Mouse (Mus musculus): Measurements from ENCODE around the gene Nbeal2. TPM values are rescaled to one million over a fixed set of nuclear protein-coding genes. Genes with fewer than 3 reads are reported as not detected.

The Nbeal2 gene
- polyA plus RNA-seq, 1 experiment from 2014 or later = 4.9 TPM

DNA sequence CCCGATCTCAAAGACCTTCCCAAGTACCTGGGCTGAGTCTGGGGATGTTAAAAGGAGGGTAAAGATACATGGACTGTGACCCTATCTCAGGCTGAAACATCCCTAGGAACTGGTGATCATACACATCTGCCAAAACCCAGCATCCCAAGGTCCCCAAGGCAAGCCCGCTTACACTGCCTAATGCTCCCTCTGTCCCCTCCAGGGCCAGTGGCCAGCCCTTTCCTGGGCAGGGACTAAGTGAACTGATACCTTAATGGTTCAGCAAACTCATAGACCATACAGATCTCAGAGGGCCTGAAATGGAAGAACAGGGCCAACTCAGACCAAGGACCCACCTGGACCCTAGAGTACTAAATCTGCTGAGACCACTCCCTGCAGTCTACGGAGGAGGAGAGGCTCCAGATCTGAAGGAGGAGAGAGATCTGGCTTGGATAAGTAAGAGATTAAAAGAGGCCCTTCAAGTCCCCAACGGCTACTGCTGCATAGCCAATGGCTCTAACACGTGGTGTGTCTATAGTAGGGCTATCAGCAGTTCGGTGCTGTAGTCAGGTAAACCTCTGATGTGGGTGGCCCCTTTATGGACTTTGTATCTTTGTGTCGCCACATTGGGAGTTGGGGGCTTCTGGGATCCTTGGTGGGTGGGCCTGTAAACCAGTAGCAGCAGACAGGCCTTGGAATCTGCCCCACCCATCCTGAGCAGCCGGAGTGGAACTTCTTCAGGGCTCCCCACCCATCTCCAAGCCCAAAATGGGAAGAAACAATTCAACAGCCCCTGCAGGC lies 30.4 kb downstream of the Nbeal2 start:
- no peak for ATAC-seq (ENCODE audit: insufficient number of reproducible peaks, low FRiP score, low TSS enrichment, low read depth)
- peak overlapping the region; percentile 60 for H3K4me3 ChIP-seq (replicated peaks)

GRCm38 (mm10) chr9:110622621-110623219 lies 31.2 kb downstream of the Nbeal2 start:
- Histone ChIP-seq H3K36me3 (peaks cover 45% of the 10 kb centered on the region), H3K4me3 (replicated peaks) (no peak overlapping the region), H3K9ac (no peak overlapping the region), H3K4me2 (replicated peaks) (0 out of 2 replicates have a peak overlapping the region, but pooled peaks have one; percentile 96), H3K27me3 (no peaks in the 10 kb centered on the region), H3K4me1 (peaks cover 33% of the 10 kb centered on the region), H3K27ac (replicated peaks) (0 out of 2 replicates have a peak overlapping the region, but pooled peaks have one; percentile 92), H3K9me3 (replicated peaks) (no peaks in the 10 kb centered on the region)
- 82% methylated on average over 12 of the region's 12 CpGs for WGBS
- no peak for ATAC-seq (ENCODE audit: insufficient number of reproducible peaks, low FRiP score, low TSS enrichment, low read depth)

More for the DNA sequence above, 30.4 kb downstream of the Nbeal2 start:
- 35% methylated on average over 8 of the region's 8 CpGs for WGBS
- Histone ChIP-seq H3K4me1 (peaks cover 33% of the 10 kb centered on the region), H3K36me3 (peaks cover 36% of the 10 kb centered on the region), H3K27ac (replicated peaks) (peak overlapping the region; percentile 92), H3K4me2 (replicated peaks) (peak overlapping the region; percentile 96), H3K9me3 (replicated peaks) (no peaks in the 10 kb centered on the region), H3K27me3 (no peaks in the 10 kb centered on the region), H3K9ac (peak overlapping the region; percentile 57)

- Histone ChIP-seq H3K36me3 (peaks cover 57% of the 10 kb centered on the region), H3K9me3 (replicated peaks) (no peaks in the 10 kb centered on the region), H3K9ac (no peak overlapping the region), H3K27ac (replicated peaks) (no peak overlapping the region), H3K4me3 (replicated peaks) (no peak overlapping the region), H3K4me2 (replicated peaks) (no peak overlapping the region), H3K27me3 (no peaks in the 10 kb centered on the region), H3K4me1 (peaks cover 36% of the 10 kb centered on the region)
- 90% methylated on average over 7 of the region's 7 CpGs for WGBS
- ATAC-seq (ENCODE audit: insufficient number of reproducible peaks, low FRiP score, low TSS enrichment, low read depth) = no peak
Observed at GRCm38 (mm10) chr9:110620685-110621084, 33.3 kb downstream of the Nbeal2 start.

DNA sequence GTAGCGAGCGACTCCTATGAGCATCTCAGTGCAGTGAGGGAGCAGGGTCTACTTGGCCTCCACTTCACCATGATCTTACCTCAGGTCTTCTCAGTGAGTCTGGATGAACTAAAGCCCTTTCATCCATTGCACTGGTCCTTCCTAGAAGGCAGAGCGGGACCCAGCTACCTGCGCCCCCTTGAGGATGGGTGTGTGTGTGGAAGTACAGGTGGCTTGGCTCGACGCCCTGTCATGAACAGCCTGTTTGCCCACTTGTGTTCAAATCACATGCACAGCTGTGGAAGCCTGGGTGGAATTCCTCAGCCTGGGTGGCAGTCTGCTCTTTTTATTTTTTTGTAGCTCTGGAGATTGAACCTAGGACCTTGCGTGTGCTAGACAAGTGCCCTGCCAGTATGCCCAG lies 33.8 kb downstream of the Nbeal2 start:
- no peaks in the 10 kb centered on the region for H3K9me3 ChIP-seq (replicated peaks)
- H3K4me2 ChIP-seq (replicated peaks) = no peak overlapping the region
- no peaks in the 10 kb centered on the region for H3K27me3 ChIP-seq
- H3K27ac ChIP-seq (replicated peaks) = no peak overlapping the region
- 85% methylated on average over 7 of the region's 7 CpGs for WGBS
- ATAC-seq (ENCODE audit: insufficient number of reproducible peaks, low FRiP score, low TSS enrichment, low read depth) = no peak
- H3K4me1 ChIP-seq = peaks cover 31% of the 10 kb centered on the region
- H3K36me3 ChIP-seq = peaks cover 62% of the 10 kb centered on the region
- no peak overlapping the region for H3K9ac ChIP-seq
- no peak overlapping the region for H3K4me3 ChIP-seq (replicated peaks)

DNA sequence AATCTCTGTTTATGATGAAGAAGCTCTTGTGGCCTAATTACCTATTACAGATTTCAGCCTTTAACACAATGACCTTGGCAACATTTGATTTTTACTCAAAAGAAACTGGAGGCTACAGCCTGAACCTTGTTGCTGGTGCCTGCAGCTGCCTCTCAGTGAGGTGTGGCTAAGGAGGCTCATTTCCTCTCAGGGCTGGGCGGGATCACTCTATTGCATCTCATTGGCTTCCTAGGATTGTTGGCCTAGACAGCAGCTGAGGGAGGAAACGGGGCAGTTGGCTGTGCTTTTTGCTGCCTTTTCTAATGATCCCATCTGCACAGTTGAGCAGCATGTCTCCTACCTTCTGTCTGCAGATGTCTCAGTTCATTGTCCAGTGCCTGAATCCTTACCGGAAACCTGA lies 36.9 kb downstream of the Nbeal2 start:
- no peak overlapping the region; the same call in 1 of the 2 replicates for H3K27ac ChIP-seq (replicated peaks)
- H3K9ac ChIP-seq = no peak overlapping the region; the same call in 1 of the 2 replicates
- 71% methylated on average over 3 of the region's 3 CpGs for WGBS
- no peaks in the 10 kb centered on the region for H3K27me3 ChIP-seq
- H3K36me3 ChIP-seq = peaks cover 70% of the 10 kb centered on the region
- H3K9me3 ChIP-seq (replicated peaks) = no peaks in the 10 kb centered on the region
- no peak for ATAC-seq (ENCODE audit: insufficient number of reproducible peaks, low FRiP score, low TSS enrichment, low read depth)
- H3K4me3 ChIP-seq (replicated peaks) = no peak overlapping the region
- H3K4me1 ChIP-seq = 0 out of 2 replicates have a peak, but pooled peaks cover 4% of the 10 kb centered on the region
- no peak overlapping the region for H3K4me2 ChIP-seq (replicated peaks)

DNA sequence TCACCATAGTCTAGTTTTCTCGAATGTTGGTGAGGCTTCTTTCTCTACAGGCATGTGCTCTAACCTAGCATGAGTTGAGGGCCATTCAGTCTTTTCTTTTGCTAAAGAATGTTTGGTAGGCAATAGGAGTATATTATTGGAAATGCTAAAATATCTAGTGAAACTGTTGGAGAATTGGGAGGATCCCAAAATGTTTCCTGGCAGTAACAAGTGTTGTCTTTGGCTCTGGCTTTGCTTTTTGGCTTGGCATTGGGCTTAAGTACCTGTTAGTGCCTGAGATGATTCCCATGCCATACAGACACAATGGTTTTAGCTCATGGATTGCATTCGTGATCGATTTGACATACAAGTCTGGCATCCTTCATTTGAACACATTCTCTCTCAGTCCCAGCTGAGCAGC lies 42.5 kb downstream of the Nbeal2 start:
- Histone ChIP-seq H3K9me3 (replicated peaks) (no peaks in the 10 kb centered on the region), H3K27ac (replicated peaks) (no peak overlapping the region), H3K27me3 (no peaks in the 10 kb centered on the region), H3K4me1 (no peaks in the 10 kb centered on the region), H3K4me2 (replicated peaks) (no peak overlapping the region), H3K36me3 (peaks cover 50% of the 10 kb centered on the region), H3K9ac (no peak overlapping the region), H3K4me3 (replicated peaks) (no peak overlapping the region)
- 89% methylated on average over 3 of the region's 3 CpGs for WGBS
- ATAC-seq (ENCODE audit: insufficient number of reproducible peaks, low FRiP score, low TSS enrichment, low read depth) = no peak

- ATAC-seq (ENCODE audit: insufficient number of reproducible peaks, low FRiP score, low TSS enrichment, low read depth) = no peak
- H3K9ac ChIP-seq = no peak overlapping the region
- WGBS = 80% methylated on average over 1 of the region's 1 CpGs
- H3K4me2 ChIP-seq (replicated peaks) = no peak overlapping the region
- H3K4me3 ChIP-seq (replicated peaks) = no peak overlapping the region
- no peaks in the 10 kb centered on the region for H3K9me3 ChIP-seq (replicated peaks)
- no peak overlapping the region for H3K27ac ChIP-seq (replicated peaks)
- H3K4me1 ChIP-seq = no peaks in the 10 kb centered on the region
- no peaks in the 10 kb centered on the region for H3K27me3 ChIP-seq
- peaks cover 24% of the 10 kb centered on the region for H3K36me3 ChIP-seq
Observed at GRCm38 (mm10) chr9:110583521-110583920, 70.4 kb downstream of the Nbeal2 start.

DNA sequence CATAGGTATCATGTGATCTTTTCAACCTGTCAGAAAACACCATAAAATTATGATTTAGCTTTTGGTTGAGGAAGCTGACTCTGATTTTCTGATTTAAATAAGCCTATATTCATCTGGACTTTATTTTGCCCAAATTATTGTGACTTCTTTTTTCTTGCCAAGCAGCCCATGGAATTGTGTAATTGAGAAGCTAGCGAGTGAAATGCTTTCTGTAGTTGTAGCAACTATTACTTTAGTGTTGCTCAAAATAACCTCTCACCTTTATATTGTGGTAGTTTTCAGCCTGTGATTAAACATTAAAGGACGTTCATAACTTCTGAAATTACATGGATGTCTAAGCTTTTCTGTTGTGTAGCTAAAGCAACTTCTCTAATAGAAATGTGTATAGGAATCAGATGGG lies 71.8 kb downstream of the Nbeal2 start:
- no peak overlapping the region for H3K4me3 ChIP-seq (replicated peaks)
- H3K9ac ChIP-seq = no peak overlapping the region
- ATAC-seq (ENCODE audit: insufficient number of reproducible peaks, low FRiP score, low TSS enrichment, low read depth) = no peak
- peaks cover 26% of the 10 kb centered on the region for H3K36me3 ChIP-seq
- H3K9me3 ChIP-seq (replicated peaks) = no peaks in the 10 kb centered on the region
- 70% methylated on average over 2 of the region's 2 CpGs for WGBS
- H3K4me2 ChIP-seq (replicated peaks) = no peak overlapping the region
- no peaks in the 10 kb centered on the region for H3K4me1 ChIP-seq
- H3K27ac ChIP-seq (replicated peaks) = no peak overlapping the region
- H3K27me3 ChIP-seq = no peaks in the 10 kb centered on the region

Small RNAs within 50 kb of the gene (microRNA-seq; reads per million reads assigned to microRNA genes)
- not detected for gene Mir8107 (ENCODE audit: borderline number of aligned reads)

Other genes starting within 250 kb of the Nbeal2 start
- 20.5 and 21.5 TPM in 2 replicates for gene Ptpn23, start 245.9 kb downstream of the Nbeal2 start, polyA plus RNA-seq (2015; fragmentation: Nextera tagmentation; extraction: Ambion mirVana)
- gene Ngp, start 234.4 kb downstream of the Nbeal2 start, polyA plus RNA-seq (2015; fragmentation: Nextera tagmentation; extraction: Ambion mirVana) = 4.4 and 5.1 TPM in 2 replicates
- 11.1 and 12.8 TPM in 2 replicates for gene Klhl18, start 177.5 kb downstream of the Nbeal2 start, polyA plus RNA-seq (2015; fragmentation: Nextera tagmentation; extraction: Ambion mirVana)
- 4.0 and 7.4 TPM in 2 replicates for gene Kif9, start 177.2 kb downstream of the Nbeal2 start, polyA plus RNA-seq (2015; fragmentation: Nextera tagmentation; extraction: Ambion mirVana)
- 33.7 and 34.3 TPM in 2 replicates for gene Setd2, start 121.6 kb downstream of the Nbeal2 start, polyA plus RNA-seq (2015; fragmentation: Nextera tagmentation; extraction: Ambion mirVana)
- 51.4 and 51.7 TPM in 2 replicates for gene Nradd, start 29.7 kb downstream of the Nbeal2 start, polyA plus RNA-seq (2015; fragmentation: Nextera tagmentation; extraction: Ambion mirVana)
- gene Ccdc12, start 2.3 kb upstream of the Nbeal2 start, polyA plus RNA-seq (2015; fragmentation: Nextera tagmentation; extraction: Ambion mirVana) = 131 and 139 TPM in 2 replicates
- 7.5 and 8.5 TPM in 2 replicates for gene Myl3, start 87.7 kb upstream of the Nbeal2 start, polyA plus RNA-seq (2015; fragmentation: Nextera tagmentation; extraction: Ambion mirVana)
- 133 and 145 TPM in 2 replicates for gene Pth1r, start 93.0 kb upstream of the Nbeal2 start, polyA plus RNA-seq (2015; fragmentation: Nextera tagmentation; extraction: Ambion mirVana)
- not detected in 2 replicates for gene Prss42, start 144.0 kb upstream of the Nbeal2 start, polyA plus RNA-seq (2015; fragmentation: Nextera tagmentation; extraction: Ambion mirVana)
- not detected in 2 replicates for gene Prss44, start 159.8 kb upstream of the Nbeal2 start, polyA plus RNA-seq (2015; fragmentation: Nextera tagmentation; extraction: Ambion mirVana)
- gene Prss43, start 172.5 kb upstream of the Nbeal2 start, polyA plus RNA-seq (2015; fragmentation: Nextera tagmentation; extraction: Ambion mirVana) = not detected in 2 replicates
- gene Prss45, start 180.4 kb upstream of the Nbeal2 start, polyA plus RNA-seq (2015; fragmentation: Nextera tagmentation; extraction: Ambion mirVana) = not detected in 2 replicates
- 0.22 TPM in 1 of 2 replicates, not detected in the other for gene Prss46, start 190.3 kb upstream of the Nbeal2 start, polyA plus RNA-seq (2015; fragmentation: Nextera tagmentation; extraction: Ambion mirVana)
- gene Prss50, start 203.8 kb upstream of the Nbeal2 start, polyA plus RNA-seq (2015; fragmentation: Nextera tagmentation; extraction: Ambion mirVana) = 0.81 and 0.93 TPM in 2 replicates
- 7.0 and 7.9 TPM in 2 replicates for gene Als2cl, start 225.7 kb upstream of the Nbeal2 start, polyA plus RNA-seq (2015; fragmentation: Nextera tagmentation; extraction: Ambion mirVana)
- gene Tmie, start 226.0 kb upstream of the Nbeal2 start, polyA plus RNA-seq (2015; fragmentation: Nextera tagmentation; extraction: Ambion mirVana) = 5.7 and 9.1 TPM in 2 replicates